Mouse (Mus musculus) yolk sac, embryonic 10.5 days (tissue): Measurements from ENCODE around the gene Caml.
A peak's percentile ranks its signal among the peaks of the same experiment; 100 is the strongest.
"Not testable (repeated sequence)": the region's sequence is repeated elsewhere in the genome, so short reads cannot be mapped to it uniquely, and the experiment has no call there.

Source experiments
- DNase-seq: peaks from one replicate; pipeline ENCODE4 v3.0.0-alpha.2; 2017; ENCODE audit warnings: low spot score

Gene Caml

DNA sequence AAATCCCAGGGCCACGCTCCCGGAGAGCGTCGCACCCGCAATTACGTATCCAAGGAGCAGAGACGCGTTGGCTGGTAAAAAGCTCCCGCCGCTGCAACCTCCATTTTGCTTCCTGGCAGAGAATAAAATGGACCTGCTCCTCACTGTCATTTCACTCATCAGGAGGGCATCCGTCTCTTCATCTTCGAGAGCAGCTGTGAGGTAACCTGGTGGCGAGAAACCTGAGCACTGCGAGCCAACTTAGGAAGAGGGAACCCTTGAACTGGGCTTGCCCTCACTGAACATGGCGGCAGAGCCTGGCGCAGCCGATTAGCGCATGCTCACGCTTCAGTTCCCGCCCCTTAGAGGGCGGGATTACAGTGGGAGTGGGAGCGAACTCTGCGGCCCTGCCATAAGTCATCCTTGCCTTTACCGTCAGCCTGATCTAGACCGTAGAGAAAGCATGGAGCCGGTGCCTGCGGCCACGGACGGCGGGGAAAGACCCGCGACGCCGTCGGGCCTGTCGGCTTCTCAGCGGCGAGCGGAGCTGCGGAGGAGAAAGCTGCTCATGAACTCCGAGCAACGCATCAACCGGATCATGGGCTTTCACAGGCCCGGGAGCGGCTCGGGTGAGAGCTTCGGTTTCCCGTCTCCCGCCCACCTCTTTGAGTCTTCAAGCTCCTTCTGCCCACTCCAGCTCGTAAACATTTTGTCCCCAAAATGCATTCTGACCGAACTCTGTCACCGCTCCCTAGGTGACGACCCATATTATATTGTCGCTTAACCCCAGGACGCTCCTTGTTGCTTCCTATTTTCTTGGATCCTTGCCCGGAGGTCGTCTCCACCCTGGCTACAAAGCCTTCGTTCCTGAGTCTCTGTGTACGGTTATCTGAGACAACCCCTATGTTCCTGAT is at the start of gene Caml:
TSS of gene Caml (plus strand) at position 357 of the 893 bp plus-strand sequence.
- DNase-seq = peak; percentile 93

GRCm38 (mm10) chr13:55573432-55573831 is 49.4 kb upstream of the Caml start, which contains the start of gene Tmed9:
Gene Tmed9, plus strand, starts transcription at chr13:55573732.
- no peak for DNase-seq

- DNase-seq = no peak
Measured at GRCm38 (mm10) chr13:55574321-55574720, 48.5 kb upstream of the Caml start.

DNA sequence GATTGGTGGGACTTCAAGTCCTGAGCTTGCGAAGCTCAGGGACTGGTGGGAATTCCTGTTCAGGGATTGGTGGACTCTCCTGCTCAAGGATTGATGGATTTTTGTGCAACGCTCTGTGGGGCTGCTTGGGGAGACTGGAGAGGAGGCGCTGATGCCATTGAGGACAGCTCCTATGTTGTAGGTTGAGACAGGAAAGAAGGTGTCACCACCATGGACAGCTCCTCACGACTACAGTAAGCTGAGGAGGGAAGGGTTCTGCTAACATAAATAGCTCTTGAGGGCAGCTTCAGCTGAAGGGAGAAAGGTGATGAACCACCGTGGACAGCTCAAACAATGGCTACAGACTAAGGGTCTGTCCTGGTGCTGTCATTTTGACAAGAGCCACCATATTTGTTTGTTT is 46.9 kb upstream of the Caml start:
- DNase-seq = peak; percentile 51

- not testable (repeated sequence) for DNase-seq
Measured at GRCm38 (mm10) chr13:55576872-55577271, 45.9 kb upstream of the Caml start.

- no peak for DNase-seq
Measured at GRCm38 (mm10) chr13:55578086-55578485, 44.7 kb upstream of the Caml start.

GRCm38 (mm10) chr13:55591961-55592490 is 30.8 kb upstream of the Caml start:
- DNase-seq = no peak

DNA sequence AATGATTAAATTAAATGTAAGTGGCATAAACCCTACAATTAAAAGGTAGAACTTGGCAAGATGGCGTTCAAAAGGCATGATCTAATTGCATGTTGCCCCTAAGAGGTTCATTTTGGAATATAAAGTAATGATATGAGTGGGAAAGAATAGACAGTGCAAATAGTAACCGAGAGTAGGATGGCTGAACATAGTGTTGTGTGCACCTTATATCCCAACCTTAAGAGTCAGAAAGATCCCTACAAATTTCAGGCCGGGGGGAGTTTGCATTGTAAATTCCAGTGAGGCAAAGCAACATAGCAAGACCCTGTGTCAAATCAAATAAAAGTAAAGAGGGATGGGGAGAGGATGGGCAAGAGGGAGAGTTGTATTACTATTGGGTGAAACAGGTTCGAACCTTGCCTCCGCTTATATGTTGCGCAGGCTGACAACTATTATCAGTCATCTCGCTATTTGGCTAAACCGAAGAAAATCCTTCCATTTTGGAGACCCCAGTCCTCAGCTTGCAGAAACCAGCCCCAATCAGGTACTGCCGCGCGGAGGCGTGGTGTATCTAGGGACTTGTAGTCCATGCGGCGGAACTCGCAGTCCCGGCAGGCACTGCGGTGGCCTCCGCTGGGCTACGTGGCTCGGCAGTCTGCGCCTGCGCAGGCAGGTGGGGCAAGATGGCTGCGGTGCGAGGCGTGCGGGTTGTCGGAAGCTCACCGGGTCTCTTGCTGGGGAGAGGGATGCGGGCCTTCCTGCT is 30.1 kb upstream of the Caml start:
- peak; percentile 97 for DNase-seq

DNA sequence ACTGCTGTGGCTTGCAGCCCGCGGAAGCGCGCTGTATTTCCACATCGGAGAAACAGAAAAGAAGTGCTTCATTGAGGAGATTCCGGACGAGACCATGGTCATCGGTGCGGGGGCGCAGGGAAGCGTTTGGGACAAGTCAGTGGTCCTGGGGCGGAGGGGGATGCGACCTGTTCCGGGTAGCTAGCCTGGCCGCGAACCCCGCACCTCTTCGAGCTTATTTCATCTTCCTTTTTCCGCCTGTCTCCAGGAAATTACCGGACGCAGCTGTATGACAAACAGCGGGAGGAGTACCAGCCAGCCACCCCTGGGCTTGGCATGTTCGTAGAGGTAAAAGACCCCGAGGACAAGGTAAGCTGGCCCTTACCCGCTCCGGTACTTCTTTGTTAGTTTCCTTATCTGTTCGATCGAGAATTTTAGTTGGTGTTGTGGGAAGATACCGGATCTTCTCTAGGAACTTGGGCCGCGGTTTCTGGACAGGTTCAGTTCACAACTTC is 29.5 kb upstream of the Caml start:
- no peak for DNase-seq

GRCm38 (mm10) chr13:55595375-55595774 is 27.4 kb upstream of the Caml start:
- no peak for DNase-seq

DNA sequence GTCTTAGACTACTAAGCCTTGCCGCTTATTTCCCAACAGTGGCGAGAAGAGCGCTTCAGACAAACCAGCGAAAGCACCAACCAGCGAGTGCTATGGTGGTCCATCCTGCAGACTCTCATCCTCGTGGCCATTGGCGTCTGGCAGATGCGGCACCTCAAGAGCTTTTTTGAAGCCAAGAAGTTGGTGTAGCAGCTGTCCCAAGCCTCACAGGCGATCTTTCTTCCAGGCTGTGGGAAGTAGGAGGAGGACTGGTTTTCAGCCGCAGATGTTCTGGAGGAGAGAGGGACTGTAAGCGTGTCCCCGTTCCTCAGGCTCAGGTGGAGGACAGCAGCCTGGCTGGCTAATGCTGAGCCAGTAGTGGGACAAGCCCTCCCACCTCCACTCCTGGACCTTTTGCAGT is 26.0 kb upstream of the Caml start:
- no peak for DNase-seq

- peak; percentile 83 for DNase-seq
Measured at GRCm38 (mm10) chr13:55599566-55600540, 23.0 kb upstream of the Caml start, which contains the start of gene B4galt7. Gene B4galt7, plus strand, starts transcription at chr13:55599896.

GRCm38 (mm10) chr13:55600657-55601056 is 22.1 kb upstream of the Caml start:
- DNase-seq = no peak

- DNase-seq = peak; percentile 56
Measured at GRCm38 (mm10) chr13:55601611-55602010, 21.2 kb upstream of the Caml start.

DNA sequence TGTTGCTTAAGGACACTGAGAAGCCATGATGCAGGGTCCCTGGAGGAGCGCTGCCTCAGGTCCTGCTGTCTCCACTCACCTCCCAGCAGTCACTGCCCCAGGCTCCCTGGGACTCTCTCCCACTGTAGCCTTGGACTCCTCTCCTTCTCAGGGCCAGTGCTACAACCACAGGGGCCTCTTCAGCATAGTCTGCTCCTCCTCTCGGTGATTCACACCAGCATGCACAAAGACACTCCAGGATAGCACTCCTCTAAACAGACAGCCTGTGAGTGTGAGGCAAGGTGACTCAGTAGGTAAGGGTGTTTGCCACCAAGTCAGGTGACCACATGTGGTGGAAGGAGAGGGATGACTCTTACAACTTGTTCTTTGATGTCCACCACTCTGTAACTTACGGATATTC is 18.2 kb upstream of the Caml start:
- no peak for DNase-seq

- DNase-seq = no peak
Measured at GRCm38 (mm10) chr13:55606899-55607623, 15.7 kb upstream of the Caml start.

DNA sequence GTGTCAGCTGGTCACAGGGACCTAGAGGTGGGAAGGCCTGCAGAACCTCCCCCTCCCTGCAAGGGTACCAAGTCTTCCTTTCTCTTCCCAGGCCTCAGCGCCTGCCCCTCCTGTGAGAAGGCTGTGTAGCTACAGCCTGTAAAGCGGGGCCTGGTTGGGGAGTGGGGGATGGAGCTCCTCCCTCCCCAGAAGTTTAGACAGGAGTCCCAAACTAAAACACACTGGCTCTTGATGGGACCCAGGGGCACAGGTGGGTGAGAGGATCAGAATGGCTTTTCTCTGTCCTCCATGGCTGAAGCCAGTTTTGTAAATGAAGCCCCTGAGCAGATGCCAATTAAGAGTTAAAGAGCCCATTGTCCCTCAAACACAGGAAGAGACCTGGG is 15.2 kb upstream of the Caml start:
- no peak for DNase-seq

GRCm38 (mm10) chr13:55611996-55612395 is 10.8 kb upstream of the Caml start:
- no peak for DNase-seq

- no peak for DNase-seq
Measured at GRCm38 (mm10) chr13:55613471-55613870, 9.3 kb upstream of the Caml start.

DNA sequence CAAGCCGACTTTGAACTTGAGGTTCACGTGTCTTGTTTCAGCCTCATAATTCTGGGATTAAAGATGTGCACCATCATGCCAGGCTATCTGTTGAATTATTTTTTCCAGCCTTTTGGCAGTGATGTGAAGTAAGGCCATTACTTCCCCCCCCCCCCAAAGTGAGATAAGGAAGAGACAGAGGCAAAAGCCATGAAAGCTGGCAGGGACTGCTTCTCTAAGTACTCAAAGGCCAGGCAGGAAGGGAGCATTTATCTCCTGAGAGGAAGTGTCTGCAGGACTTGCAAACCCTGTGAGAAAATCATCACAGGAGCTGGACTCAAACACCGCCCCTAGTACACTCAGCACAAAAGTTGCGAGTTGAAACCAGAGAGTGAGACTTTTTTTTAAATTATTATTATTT is 3.5 kb upstream of the Caml start:
- DNase-seq = no peak

GRCm38 (mm10) chr13:55620275-55620674 is 2.5 kb upstream of the Caml start:
- no peak for DNase-seq
